Mouse (Mus musculus) natural killer cell, adult 2 months (primary cell): ENCODE measurements around the gene Atf1.

ENCODE experiments used
- DNase-seq, 2 experiments: peaks; one replicate each; pipeline ENCODE4 v3.0.0; 2022; ENCODE audit warnings: low spot score in 2 of 2

Atf1 gene

GRCm38 (mm10) chr15:100227663-100228534 lies at the start of gene Atf1:
Gene Atf1 (plus strand): TSS chr15:100227819.
- DNase-seq, result peak; percentile 85 to 91

GRCm38 (mm10) chr15:100178487-100178886 lies 49.1 kb upstream of the Atf1 start:
- no peak for DNase-seq

DNA sequence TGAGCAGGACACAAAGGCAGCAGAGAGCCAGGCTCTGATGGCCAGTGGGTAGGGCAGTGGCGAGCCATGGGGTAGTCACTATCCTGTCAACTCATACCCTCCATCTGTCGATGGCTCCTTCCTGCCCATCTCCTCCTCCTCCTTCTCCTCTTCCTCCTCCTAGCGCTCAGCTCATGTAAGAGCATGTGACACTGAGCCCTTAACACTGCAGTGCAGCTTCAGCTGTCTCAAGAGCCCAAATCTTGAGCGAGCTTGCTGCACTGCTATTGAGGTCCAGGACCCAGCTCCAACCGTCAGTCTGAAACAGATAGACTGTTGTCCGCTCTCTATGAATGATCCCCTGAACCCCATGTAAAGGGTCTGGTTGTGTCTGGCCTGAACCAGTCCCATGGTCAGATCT lies 47.9 kb upstream of the Atf1 start:
- no peak for DNase-seq

DNA sequence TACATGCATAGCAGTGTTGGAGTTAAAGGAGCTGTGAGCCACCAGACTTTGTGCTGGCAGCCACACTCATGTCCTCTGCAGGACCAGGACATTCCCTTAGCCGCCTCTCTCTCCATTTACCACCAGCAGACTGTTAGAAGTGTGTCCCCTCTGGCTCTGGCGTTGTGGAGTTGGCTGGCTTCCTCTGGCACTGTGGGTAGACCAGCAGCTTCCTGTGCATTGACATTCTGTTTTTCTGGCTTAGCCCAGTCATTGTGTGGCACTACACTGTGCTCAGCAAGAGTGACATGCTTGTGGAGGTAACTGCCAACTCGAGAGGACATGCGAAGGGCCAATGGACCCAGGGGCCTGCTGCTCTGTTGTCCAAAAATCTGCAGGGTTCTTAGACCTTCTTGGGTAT lies 47.4 kb upstream of the Atf1 start:
- no peak for DNase-seq

DNA sequence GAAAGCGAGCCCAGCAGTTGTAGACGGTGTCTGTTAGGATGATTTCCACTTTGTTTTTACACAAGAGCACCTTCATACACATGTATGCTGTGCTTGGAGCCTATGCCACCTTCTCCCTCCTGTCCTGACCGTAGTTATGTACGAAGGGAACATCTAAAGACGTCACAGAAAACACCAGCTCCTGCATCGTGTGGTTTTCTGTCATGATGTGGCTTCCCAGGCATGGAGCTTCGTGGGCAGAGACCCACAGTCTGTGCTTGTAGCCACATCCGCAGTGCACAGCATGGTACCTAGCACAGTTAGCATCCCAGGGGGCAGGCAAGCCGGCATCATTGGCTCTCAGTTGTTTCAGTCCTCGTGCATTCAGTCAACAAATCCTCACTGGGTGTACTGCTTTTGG lies 45.8 kb upstream of the Atf1 start:
- peak in 1 of 2 experiments; percentile 19 for DNase-seq

DNA sequence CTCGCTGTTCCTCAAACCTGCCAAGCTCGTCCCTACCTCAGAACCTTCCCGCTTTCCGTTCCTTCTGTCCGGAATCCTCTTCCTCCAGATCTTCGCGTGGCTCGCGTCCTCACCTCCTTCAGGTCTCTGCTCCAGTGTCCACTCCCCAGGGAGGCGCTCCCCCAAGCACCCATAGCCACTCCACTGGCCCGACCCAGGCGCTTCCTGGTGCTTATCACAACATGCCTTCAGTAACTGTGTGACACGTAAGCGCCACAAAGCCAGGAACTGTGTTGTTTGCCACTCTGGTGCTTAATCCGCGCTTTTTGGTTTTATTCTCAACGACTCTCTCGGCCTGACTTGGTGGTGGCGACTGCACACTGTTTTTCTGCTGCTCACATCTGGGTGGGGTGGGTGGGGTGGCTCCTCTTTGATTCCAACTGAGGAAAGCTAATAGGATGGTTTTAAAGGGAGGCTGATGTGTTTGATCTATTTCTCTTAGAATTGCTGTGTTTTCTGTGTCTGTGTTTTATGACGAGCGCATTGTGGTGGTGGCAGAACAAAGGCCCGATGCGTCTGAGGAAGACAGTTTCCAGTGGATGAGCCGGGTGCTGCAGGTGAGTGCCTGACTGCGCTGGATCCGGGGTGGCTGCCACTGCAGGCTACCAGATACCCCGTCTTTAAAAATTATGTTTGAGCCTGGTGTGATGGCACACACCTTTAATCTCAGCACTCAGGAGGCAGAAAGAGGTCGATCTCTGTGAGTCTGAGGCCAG lies 44.9 kb upstream of the Atf1 start:
- DNase-seq, result no peak

DNA sequence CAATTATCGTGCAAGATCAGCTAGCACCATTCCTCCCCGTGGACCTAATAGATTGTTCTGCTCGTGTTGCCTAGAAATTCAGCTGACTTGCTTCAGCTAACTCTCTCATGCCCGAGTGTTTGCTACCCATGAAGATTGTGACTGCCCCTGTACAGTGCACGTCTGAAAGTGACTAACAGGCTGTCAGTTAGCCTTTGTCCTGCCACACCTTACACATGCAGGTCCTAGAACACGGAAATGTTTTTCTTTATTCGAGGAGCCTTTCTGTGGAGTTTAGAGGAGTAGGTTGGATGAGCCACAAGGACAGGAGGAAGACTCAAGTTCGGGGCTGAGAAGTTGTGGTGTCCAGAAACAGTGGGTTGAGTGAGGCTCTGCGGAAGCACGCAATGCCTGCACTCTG lies 44.1 kb upstream of the Atf1 start:
- DNase-seq, result no peak

GRCm38 (mm10) chr15:100184821-100185496 lies 42.7 kb upstream of the Atf1 start:
- DNase-seq, result peak in 1 of 2 experiments; percentile 24

DNA sequence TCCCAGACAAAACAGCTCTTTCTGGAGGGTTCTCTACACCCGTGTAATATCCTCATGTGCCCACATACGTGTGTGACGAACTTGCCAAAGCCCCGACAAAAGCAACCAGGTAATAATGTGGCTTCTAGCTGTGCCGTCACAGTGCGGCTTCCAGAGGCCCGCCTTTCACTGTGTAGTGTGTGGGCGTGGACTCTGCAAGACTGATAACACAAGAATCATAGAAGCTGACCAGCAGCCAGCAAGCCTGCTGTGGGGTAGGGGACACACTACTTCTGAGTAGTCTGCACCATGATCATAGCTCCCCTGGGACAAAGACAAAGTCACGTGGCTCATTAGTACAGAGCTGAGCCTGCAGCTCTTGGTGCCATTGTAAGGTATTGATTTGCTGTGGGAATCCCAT lies 41.4 kb upstream of the Atf1 start:
- DNase-seq, result no peak

DNA sequence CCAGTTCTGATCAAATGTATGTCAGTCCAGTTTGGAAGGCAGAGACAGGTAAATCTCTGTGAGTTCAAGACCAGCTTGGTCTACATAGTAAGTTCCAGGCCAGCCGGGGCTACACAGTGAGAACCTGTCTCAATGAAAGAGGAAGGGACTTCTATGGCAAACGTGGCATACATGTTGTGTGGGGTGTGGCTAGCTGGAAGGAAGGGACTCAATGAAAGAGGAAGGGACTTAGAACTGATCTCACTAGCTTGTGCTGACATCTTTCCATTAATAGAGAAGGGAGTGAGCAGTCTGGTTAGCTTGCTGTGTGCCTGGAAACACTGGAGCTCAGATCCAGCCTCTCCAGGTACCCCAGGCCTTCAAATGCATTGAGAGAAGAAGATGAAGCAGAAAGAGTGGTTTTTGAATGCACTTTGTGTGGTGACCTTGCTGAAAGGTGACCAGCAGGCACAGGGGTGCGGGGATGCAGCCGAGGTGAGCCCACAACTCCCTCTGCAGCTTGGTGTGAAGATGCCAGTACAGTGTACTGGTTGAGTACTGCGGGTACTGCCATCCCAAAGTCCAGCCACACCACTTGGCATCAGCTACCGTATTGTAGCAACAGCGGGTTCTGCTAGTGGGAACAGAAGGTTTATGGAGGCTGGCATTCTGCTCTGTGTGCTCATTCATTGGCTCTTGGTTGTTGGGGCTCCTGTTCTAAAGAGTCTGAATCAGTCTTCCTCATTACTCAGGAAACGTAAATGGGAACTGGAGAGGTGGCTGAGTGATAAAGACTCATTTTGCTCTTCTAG lies 40.5 kb upstream of the Atf1 start:
- no peak for DNase-seq

DNA sequence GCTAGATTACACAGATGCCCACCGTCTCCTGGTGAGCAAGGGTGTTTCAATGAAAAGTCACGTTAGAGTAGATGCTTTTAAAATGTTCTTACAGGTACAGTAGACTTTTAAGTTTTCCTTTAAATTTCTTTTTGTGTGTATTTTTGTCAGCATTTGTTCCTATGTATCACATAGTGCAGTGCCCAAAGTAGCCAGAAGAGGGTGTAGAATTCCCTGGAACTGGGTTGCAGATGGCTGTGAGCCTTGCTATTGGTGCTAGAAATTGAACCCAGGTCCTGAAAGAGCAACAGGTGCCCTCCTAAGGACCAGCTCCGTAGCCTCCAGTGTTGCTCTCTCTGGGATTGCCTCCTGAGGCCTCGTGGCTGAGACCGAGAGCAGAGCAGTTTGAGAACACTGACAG lies 39.1 kb upstream of the Atf1 start:
- no peak for DNase-seq

DNA sequence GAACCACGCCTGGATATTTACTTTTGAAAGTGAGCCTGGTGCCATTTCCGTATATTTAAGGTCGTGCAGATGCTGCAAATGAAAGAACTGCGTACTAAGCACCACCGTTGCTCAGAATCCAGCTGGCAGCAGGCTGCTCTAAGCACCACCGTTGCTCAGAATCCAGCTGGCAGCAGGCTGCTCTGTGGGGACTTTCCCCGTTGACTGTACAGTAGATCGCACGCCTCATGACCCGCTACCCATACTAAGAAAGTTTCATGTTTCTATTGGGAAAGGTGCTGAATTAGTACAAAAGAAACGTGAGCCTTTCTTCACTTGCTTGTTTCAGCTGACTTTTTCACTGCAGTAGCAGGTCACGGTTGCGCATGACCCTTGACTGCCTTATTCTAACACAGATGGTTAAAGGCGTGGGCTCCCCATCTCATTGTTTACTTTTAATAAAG lies 38.6 kb upstream of the Atf1 start:
- DNase-seq, result no peak

- DNase-seq, result no peak
These were observed 37.5 kb upstream of the Atf1 start for GRCm38 (mm10) chr15:100190083-100190482.

GRCm38 (mm10) chr15:100198983-100199745 lies 28.5 kb upstream of the Atf1 start:
- no peak for DNase-seq

DNA sequence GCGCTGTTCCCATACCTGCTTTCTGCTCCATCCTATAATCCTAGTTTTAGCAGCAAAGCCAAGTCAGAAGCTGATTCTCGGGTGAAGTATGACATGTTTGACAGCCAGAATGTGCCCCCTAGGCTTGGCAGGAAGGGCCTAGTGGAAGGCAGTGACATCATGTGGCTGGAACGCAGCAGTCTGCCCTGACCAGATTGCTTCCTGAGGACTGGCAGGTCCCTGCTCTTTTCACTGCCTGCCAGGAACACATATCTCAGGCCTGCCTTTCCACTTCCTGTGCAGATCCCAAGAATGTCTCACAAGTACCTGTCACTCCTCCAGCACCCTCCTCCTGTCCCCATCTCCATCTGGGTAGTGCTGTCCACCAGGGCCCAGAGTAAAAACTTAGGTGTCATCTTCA lies 27.8 kb upstream of the Atf1 start:
- DNase-seq, result no peak

DNA sequence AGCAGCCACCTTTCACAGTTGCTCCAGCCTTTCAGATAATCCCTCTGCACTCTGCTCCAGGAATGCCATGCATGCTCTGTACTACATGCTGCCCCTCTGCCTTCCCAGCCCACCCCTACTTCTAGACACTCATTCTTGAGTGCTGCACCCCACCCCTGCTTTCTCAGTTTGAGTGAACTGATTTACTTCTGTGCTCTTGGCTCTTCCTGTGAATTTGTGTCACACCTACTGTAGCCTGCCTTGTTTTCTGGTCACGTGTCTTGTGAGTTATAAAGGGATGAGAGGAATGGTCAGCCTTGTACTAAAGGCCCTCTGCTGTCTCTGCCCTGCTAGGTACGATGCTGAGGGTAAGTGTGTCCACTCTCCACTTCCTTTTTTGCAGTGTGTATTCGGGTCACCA lies 25.8 kb upstream of the Atf1 start:
- no peak for DNase-seq

DNA sequence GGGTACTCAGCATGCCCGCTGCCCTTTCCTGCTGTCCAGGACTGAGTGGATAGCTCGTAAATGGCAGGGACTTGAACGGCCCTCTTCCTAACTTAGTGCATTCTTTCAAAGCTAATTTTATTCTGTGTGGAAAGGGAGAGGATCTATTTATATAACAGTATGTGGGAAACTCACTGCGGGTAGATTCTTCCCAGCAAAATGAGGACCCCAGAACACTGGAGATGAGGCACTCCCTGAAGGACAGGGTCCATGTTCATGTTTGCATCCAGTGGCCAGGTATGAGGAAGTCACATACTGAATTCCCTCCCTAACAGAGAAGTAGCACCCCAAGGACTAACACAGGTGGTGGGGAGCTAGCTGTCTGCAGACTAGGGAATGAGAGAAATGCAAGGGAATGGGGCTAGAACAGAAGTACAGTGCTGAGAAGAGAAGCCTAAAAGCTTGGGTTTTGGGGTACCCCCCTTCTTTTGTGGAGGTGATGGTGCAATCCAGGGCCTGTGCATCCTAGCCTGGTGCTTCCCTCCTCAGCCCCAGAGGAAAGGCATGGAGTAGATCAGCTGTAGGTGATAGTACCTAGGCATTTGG lies 25.1 kb upstream of the Atf1 start:
- no peak for DNase-seq

DNA sequence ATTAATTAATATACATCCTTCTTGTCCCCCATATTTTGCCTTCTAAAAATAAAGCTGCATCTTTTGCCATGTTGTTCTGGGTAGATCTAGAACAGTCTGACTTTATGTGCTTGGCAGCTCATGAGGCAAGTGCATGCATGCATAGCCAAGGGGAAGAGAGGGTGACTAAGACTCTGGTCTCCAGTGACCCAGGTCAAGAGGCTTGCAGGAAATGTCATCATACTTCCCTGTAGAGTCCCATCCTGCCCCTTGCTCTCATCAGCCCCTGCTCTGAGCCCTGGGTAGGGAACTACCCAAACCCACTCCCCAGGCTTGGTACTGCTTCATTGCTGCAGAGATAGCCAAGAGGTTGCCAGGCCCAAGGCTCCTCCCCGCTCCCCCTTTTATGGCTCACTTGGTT lies 23.0 kb upstream of the Atf1 start:
- no peak for DNase-seq

DNA sequence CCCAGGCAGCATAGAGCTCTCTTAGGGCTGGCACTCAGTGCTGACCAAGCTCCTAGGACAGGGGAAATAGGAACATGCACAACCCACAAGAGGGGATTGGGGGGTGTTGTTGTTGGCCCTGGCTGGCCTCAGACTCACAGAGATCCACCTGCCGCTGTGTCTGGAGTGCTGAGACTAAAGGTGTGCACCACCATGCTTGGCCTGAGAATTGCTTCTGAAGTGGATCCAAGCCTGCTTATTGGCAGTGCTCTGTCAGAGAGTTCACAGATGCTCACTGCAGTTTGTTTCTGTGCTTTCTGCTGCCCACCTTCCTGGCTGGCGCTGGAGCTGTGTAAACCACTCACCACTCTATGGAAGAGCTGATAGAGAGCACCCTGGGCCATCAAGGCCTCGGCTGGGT lies 17.6 kb upstream of the Atf1 start:
- DNase-seq, result no peak

GRCm38 (mm10) chr15:100213339-100213738 lies 14.3 kb upstream of the Atf1 start:
- DNase-seq, result no peak

DNA sequence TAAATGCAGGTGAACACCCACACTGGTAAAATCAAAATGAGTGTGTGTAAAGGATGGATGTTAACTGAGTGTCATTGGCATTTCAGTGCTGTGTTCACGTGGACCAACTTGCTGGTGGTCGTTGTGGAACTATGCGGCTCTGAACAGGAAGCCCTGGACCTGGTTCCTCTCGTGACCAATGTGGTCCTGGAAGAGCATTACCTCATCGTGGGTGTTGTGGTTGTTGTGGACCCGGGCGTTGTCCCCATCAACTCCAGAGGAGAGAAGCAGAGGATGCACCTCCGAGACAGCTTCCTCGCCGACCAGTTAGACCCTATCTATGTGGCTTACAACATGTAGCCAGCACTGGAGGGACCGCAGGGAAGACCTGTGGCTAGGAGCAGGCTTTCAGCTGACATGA lies 12.5 kb upstream of the Atf1 start:
- no peak for DNase-seq
